Mouse (Mus musculus) right cerebral cortex, postnatal 36 days (tissue): ENCODE data around the gene Rapgef2.

Source experiments
- DNase-seq, 2 experiments: peaks; one replicate each; pipeline ENCODE4 v3.0.0; 2022; ENCODE audit warnings: low spot score in 2 of 2, mixed read lengths in 1 of 2

Rapgef2 gene

DNA sequence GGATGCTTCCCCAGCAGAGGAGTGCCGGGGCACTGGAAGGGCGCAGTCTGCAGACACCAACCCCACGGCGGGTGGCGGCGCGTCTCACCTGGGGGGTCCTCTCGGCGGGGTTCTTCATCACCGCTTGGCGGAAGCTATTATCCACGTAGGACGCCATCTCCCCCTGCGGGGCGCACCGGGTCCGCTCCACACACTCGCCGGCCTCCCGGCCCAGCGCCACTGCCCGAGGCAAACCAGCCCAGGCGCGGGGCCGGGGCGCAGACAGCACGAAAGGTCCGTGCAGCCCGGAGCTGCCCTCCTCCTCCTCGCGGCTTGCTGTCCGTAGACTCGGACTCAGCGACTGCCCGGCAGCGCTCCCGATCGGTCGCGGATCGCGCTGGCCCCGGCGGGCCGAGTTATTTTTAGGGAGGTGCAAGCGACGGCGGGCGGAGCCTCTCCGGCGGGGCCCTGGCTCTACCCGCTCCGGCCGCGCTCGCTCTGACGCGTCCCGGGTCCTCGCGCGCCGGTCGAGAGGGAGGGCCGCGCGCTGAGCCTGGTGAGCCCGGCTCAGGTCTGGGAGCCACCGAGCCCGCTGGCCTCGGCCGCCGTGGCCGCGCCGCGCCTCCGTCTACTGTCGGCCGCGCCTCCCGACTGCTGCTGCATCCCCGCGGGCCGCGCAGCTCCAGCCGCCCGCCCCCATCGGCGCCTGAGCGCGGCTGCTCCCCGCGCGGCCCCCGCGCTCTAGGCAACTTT is at the start of gene Rapgef2:
Gene Rapgef2, minus strand, starts transcription at position 142 of the 732 bp plus-strand sequence.
- DNase-seq, result peak in 1 of 2 experiments; percentile 36

DNA sequence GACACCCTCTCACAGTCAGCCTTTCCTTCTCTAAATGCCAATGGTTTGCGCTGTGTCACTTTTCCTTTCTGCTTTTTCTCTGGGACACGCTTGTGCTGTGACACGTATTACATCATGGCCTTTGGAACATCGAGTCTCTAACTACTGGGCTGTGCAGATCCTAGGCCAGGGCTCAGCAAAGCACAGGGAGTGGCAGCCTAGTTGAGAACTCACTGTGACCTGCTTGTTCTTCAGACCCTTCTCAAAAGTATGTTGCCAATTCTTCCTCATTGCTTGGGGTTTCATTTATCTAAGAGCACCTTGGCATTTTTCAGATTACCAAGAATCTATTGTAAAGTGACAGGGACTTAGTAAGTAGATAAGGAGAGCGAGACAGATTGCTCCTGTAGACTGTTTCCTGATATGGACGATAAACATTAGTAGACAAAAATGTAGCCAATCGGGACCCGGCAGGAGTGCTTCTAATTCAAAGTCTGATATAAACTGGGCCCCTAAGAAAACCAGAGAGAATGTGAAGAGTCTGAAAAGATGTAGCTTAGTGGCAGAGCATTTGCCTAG is 47.4 kb upstream of the Rapgef2 start:
- no peak for DNase-seq

DNA sequence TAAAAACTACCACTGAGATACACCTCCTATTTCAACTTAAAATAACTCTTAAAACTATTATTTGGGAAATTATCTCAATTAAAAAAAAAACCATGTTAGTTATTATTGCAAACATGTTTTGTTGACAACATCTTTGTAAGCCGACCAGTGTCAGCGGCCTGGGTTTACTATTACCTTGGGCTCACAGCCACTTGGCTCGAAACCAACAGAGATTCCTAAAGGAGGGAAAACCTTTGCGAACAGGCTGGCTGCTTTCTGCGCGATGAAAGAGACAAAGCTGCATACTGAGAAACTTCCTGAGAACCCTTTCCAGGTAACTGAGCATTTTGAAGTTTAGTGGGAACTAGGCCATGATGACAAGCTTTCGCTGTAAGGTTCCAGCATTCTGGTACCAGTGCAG is 46.7 kb upstream of the Rapgef2 start:
- no peak for DNase-seq

- no peak for DNase-seq
Observed at GRCm38 (mm10) chr3:79329691-79330315, 43.5 kb upstream of the Rapgef2 start.

GRCm38 (mm10) chr3:79324697-79325526 is 38.6 kb upstream of the Rapgef2 start:
- no peak for DNase-seq

DNA sequence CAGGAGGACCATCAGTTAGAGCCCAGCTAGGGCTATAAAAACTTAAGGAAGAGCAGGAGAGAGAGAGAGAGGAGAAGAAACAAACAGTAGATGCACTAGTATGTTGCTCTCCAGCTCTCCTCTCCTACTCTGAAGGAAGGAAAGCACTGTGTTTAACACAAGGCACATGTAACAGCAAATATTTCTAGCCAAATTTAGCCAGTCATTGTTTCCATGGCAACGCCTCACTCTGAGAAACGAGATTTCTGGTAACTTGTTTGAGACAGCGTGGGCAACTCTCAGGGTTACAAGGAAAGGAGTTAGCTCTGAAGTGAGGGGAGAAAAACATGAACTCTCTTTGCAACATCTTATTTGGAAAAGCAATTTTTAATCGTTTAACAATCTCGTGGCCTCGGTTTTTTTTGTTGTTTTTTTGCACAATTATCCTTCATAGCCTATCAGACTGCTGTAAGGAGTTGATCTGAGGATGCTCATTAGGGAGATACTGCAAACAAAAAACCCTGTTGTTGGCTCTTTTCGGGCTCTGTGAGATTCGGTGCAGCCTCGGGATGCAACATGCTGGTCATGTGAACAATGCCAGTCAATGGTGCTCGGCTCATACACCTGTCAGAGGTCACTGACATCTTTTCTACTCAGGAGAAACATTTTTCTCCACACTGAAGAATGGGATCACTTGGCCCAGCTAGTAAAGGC is 27.8 kb upstream of the Rapgef2 start:
- peak; percentile 76 to 89 for DNase-seq

DNA sequence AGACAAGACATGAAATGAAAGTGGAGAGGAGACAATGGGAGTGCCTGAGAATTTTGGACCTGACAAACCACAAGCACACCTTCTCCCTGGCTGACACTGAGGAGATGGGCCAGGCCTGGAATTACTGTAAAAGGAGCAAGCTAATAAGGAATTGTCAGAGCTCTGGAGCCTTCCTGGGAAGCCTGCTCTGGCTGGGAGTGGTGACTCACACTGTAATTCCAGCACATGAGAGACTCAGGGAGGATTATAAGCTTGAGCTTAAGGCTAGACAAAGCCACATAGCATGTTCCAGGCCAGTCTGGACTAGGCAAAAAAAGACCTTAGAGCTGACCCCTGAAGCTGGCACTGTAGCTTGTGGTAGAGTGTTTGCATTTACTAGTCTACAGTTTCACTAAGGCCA is 25.6 kb upstream of the Rapgef2 start:
- no peak for DNase-seq

GRCm38 (mm10) chr3:79310184-79310583 is 23.9 kb upstream of the Rapgef2 start:
- DNase-seq, result no peak

GRCm38 (mm10) chr3:79308605-79309004 is 22.3 kb upstream of the Rapgef2 start:
- DNase-seq, result no peak

GRCm38 (mm10) chr3:79299401-79299800 is 13.1 kb upstream of the Rapgef2 start:
- no peak for DNase-seq

DNA sequence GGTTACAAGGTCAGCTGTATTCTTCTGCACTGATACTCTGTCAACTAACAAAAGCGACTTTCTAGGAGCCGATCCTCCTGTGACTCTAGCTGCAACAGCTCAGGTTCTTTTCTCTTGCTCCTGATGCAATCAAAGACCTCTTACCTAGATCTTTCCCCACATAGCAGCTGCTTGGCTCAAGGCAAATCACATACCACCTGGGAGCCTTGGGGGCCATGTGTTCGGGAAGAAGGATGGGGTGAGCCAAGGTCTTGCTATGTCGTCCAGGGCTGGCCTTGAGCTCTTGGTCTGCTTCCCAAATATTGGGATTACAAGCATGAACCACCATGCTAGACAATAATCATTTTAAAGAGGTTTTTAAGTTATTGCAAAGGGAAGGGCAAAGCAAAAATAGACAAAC is 11.0 kb upstream of the Rapgef2 start:
- no peak for DNase-seq

DNA sequence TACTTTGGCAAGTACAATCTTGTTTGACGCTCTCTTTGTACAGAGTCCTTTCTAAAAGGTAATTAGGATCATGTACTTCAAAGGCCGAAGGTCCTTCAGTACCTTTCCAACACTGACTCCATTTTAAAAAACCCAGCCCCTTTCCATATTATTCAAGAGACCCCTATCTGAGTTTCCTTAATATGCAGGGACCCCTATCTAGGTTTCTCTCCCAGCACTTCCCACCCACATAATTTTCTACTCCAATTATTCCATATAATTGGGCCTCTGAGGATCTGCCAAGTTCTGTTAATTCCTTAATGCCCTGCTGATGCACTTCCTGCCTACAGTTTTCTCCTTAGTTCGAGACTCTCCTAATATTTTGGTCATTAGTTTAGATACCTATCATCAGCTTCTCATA is 10.3 kb upstream of the Rapgef2 start:
- DNase-seq, result no peak

GRCm38 (mm10) chr3:79296049-79296448 is 9.7 kb upstream of the Rapgef2 start:
- no peak for DNase-seq

GRCm38 (mm10) chr3:79294701-79295100 is 8.4 kb upstream of the Rapgef2 start:
- DNase-seq, result no peak

DNA sequence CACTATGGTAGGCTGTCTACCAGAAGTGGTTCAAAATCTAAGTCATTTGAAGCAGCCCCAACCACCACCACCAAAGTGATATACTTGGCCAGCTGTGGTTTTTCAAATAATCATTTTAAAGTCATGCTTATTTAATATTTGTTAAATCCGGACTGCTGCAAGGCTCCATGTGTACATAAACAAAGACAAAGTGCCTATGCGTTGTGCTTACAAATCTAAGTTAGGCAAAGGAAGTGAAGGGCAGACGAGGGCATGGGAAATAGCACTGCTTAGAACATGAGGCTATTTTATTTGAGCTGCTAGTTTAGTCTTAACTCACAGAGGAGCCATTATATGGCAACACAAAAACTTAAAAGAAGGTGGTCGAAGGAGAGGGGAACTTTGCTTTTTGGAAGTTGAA is 6.7 kb upstream of the Rapgef2 start:
- DNase-seq, result no peak

DNA sequence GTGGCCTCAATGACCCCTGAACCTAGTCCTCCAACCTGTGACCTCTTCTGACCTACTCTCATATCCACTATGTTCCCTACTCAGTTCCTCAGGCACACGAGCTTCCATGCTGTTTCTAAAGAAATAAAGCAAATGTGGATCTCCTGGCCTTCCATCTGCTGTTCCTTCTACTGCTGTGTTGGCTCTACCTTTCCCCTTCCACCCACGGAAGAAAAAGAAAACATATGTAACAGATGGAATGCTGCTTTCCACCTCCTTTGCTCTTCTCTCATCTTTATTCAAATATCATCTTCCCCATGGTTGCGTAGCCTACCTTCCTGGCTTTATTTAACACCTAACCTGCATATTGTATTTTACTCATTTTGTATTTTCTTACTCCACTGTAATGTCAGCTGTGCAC is 2.7 kb upstream of the Rapgef2 start:
- no peak for DNase-seq

DNA sequence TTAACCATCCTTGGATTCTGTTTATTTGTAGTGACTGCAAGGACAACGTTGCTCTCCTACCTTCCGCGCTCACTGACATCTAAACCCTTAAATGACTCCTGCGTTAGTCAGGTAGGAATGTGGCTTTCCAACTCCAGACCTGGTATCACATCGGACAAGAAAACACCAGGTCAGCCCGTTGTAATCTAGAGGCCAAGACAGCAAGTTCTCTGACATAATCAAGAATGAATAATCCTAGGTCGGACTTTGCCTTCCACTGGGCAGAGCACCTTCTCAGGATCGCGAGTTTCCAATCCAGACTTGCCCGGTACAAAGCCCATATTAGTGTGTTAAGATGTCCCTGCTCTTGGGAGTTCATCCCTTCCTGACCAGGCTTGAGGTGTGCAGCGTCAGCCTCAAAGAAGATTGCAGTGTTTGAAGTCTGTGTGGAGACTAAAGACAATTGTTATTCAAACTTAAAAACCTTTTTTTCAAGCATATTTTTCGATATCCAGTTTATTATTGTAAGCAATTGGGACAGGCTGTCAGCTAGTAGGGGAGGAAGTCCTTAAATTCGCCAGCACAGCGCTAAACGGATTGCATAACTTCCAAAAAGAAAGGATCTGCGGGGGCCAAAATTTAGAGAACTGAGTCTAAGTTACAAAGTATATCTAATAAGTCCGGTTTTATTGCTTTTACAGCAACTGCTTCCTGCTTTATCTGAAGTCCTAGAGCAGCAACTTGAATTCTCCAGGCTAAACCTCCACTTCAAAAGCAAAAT is 1.6 kb upstream of the Rapgef2 start:
- DNase-seq, result no peak

DNA sequence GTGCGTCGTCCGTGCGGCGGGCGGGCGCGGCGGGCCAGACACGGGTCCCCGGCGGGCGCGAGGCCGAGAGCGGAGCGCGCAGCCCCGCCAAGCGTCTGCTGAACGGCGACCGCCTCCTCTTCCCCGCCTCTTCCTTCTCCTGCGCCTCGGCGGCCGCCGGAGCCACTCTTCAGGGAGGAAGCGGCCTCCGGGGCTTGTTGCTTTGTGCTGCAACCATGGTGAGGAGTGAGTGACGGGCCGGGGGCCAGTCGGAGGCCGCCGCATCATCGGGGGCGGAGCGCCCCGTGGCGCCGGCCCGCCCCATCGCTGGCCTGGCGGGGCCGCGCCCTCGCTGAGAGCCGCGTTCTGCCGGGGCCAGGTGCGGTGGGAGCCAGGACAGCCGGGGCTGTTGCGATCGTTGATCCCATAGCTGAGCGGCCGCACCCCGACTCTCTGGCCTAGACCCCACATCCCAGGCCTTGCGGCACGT is 825 bp upstream of the Rapgef2 start:
- DNase-seq, result peak; percentile 94

DNA sequence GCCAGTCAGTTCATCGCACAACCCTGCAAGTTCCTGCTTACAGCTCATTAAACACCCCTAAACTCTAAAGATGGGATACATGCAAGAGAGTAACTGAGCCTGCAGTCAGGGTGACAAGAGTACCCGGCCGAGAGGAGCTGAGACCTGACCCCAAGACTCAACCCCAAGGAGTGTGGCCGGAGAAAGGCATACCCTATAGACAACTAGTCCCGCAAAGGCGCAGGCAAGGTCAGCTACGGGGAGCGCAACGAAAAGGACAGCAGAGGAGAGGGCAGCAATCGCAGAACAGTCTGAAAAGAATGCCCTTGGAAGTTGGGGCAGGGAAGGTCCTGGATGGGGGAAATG is 314 bp downstream of the Rapgef2 start:
- DNase-seq, result no peak

DNA sequence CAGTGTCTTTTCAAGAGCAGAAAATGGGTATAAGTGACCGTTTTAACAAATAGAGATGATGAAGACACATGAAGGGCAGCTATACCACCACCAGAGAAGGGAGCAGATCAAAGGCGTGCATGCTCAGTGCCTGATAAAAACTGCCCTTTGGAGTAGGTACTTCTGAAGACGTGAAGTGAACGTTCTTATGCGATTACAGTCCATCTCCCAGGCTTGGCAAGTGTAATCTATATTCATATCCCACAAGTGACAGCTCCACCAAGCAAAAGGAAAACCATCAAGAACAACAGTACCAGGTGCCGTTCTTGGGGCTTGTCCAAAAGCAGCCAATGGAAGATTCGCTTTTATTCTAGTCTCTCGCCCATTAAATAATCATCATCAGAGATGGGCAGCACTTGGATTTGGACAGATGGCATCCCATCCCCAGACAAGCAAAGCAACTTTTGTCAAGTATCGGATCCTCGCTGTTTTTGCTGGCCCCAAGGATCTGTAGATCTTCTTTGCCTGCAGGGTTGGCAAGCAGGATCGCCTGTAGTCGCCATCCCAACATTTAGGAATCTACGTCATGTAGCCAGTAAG is 1.1 kb downstream of the Rapgef2 start:
- DNase-seq, result no peak

DNA sequence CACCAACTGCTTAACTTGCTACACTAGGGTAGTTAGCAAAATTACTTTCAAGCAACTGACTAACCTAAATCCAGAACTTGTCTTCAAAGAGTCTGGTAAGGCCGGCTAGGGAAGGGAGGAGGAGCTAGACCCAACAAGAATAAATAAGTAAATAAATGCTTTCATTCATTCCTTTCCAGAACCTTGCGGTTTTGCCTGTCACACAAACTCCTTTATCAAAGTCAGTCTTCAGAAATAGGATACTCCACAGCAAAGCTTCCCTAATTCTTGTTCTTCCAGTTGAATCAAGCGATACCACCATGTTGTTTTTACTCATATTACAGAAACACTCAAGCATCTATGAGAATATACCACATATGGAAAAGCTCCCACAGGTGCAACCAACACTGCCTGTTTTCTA is 2.3 kb downstream of the Rapgef2 start:
- no peak for DNase-seq
